Mouse (Mus musculus) heart, postnatal 0 days (tissue): ENCODE data around the gene Cyp4f15.

Source experiments
- CTCF ChIP-seq: IDR thresholded peaks from 2 replicates; pipeline ENCODE4 v1.5.1; 2016; ENCODE audit warnings: antibody characterized with exemption, control low read depth, low read depth
- EP300 ChIP-seq: IDR thresholded peaks from 2 replicates; pipeline ENCODE4 v1.6.1; 2016; ENCODE audit warnings: antibody characterized with exemption, low read depth

GRCm38 (mm10) chr17:32690959-32691358, 5.5 kb downstream of the Cyp4f15 start:
- no peak for TF ChIP-seq EP300
- no peak for TF ChIP-seq CTCF
